Mouse (Mus musculus): Measurements from ENCODE around the gene Wdr20. TPM values are rescaled to one million over a fixed set of nuclear protein-coding genes. Genes with fewer than 3 reads are reported as not detected.
"Not testable (repeated sequence)": the region's sequence is repeated elsewhere in the genome, so short reads cannot be mapped to it uniquely, and the experiment has no call there.

Wdr20 gene
- total RNA-seq (2021): 10 to 100 TPM; 28.2 to 32.0 TPM

DNA sequence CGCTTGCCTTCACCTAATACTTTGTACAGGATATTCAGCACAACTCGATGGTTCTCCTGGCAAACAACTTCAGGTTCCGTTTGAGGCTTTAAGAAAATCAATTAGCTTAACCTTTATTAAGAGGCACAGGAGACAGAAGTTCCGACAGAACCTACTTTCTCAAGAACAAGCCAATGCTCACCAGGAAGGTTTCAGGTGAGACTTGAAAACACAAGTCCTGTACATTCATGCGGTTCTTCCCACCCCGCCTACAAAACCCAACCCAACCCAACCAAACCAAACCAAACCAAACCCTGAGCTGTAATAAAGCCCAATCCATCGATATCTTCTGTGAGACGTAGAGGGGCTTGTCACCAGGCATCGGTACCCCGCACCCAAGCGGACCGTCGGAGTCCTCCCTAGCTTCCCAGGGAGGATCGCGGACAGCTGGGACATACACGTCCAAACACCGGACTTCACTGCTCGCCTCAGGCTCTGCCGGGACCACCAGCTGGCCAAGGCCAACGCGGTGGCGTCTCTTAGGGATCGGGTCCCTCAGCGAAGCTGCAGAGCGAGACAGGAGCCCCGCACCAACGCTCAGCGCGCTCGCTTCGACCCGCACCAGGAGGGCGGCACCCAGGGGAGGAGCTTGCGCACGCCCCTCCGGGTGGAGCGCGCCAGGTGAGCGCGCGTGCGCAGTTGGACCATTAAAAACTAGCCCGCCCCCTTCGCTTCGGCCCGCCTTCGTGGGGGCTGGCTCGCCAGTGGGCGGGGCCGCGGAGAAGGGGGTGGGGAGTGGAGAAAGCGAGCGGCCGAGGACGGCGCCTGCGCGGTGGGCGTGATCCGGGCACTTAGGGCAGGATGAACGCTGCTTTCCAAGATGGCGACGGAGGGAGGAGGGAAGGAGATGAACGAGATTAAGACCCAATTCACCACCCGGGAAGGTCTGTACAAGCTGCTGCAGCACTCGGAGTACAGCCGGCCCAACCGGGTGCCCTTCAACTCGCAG, at the start of gene Wdr20:
Gene Wdr20 (plus strand): TSS at position 775 of the 988 bp plus-strand sequence.
- intact Hi-C loops (cut with DNase I): loop anchor here (2.0 kb wide), 3 partner anchors 37 to 105 kb away; no protein-coding TSS in a partner anchor
- DNase-seq: peak; percentile 99

DNA sequence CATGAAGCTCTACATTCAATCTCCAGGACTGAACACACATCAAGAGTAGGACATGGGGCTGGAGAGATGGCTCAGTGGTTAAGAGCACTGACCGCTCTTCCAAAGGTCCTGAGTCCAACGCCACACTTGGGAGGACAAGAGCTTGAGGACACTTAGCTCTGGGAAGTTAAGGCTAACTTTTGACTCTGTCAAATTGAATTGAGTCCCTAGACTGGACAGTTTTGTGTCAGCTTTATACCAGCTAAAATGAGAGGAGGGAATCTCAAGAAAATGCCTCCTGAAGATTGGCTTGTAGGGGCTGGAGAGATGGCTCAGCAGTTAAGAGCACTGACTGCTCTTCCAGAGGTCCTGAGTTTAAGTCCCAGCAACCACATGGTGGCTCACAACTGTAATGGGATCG, 48.8 kb upstream of the Wdr20 start:
- intact Hi-C loops (cut with DNase I): not testable (repeated sequence)

DNA sequence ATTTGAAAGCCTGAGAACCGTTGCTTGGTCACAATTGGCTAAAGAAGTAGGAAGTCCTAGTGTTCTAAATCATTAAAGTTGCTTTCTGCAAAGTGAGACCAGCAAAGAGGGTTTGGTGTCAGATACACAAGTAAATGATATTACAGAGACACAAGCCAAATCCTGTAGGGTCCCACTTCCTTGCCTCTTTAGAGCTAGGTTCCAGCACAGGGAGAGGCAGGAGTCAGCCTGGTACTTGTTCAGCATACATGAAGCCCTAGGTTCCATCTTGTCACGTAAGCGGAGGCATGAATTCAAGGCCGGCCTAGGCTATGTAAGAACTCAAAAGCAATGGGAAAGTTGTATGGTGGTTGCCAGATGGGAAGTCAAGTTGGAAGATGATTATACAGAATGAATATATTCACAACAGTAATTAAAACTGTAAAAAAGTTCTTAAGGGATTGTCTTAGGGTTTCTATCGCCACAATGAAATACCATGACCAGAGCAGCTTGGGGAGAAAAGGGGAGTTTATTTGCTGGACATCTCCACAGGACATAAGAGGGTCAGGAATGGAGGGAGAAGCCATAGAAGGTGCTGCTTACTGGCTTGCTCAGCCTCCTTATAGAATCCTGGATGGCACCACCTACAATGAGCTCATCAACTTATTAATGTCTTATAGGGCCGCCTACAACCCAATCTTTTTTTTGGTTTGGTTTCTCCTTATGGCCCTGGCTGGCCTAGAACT, 47.7 kb upstream of the Wdr20 start:
- no peak for DNase-seq
- intact Hi-C loops (cut with DNase I): no loop called here

More for the DNA sequence above, 48.8 kb upstream of the Wdr20 start:
- DNase-seq: not testable (repeated sequence)

DNA sequence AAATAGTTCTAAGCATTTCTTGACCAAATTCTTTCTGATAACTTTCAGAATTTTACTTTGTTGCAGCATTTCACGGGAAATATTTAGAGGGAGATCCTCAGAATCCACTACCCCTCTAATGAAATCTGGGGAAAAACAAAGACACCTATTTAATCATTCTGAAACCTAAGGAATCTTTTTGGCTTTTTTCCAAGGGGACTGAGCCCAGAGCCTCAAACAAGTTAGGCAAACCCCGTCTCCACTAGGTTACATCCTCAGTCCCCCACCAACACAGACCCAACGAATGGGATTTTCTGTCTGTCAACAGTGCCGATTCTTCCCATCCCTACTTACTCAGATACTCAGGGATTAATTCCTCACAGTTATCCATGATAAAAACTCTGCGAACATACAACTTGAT, 44.4 kb upstream of the Wdr20 start:
- DNase-seq; intact Hi-C loops (cut with DNase I): not testable (repeated sequence)

DNA sequence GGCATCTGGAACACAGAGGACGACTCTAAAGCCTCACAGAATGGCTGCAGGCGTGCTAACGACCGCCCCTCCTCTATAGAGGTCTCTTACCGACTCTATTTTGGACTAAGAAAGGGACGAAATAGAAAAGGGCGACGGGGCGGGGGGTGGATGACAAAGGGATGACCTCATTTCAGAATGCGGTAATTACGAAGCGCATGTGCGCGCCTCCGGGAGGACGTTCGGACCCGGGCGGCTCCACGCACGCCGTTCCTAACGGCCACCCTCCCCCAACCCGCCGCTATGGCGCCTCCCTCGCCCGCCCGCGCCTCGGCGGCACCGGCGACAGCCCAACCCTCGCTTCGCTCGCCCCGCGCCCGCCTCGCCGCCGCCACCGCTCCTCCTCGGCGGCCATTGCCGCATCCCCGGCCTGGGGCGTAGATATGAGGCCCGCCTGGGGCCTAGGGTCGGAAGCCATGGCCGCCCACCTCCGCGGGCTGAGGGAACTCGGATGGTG, 42.0 kb upstream of the Wdr20 start:
- intact Hi-C loops (cut with DNase I): loop anchor here (2.0 kb wide), 2 partner anchors 43 to 149 kb away; no protein-coding TSS in a partner anchor
- DNase-seq: peak in 1 of 2 experiments; percentile 52

DNA sequence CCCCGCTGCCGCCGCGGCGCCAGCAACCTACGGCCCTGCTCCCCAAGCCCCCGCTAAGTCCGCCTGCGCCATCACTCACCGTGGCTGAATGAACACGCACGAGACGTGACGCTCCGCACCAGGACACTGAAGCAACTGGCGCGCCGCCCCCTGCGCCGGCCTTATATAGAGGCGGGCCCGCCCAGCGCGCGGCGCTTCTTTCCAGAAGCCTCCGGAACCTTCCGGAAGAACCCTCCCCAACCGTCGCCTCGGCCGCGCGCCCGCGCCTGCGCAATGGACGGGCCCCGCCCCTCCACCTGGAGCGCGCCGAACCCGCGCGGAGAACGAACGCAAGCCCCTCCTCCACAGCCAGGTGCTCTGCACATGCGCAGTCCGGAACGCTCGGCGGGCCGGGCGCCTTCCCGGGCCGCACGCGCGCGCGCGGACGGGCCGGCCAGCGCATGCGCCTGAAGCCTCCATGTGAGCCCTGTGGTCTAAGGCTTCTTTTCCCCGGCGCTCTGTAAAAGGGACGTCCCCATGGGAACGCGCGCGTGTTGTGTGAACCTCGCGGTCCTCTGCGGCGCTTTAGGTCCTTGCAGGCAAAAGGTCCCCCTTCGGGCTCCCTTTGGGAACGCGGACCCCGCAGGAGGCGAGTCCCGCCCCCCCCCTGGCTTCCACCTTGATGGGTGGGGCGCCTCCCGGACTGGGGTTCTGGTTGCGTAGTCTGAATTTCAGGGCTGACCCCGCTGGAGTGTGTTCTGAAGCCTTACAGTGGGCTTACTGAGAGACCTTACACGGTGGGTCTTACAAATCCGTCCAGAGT, 41.4 kb upstream of the Wdr20 start:
- intact Hi-C loops (cut with DNase I): loop anchor here (2.0 kb wide), 2 partner anchors 42 to 148 kb away; no protein-coding TSS in a partner anchor
- DNase-seq: peak; percentile 99 to 100

DNA sequence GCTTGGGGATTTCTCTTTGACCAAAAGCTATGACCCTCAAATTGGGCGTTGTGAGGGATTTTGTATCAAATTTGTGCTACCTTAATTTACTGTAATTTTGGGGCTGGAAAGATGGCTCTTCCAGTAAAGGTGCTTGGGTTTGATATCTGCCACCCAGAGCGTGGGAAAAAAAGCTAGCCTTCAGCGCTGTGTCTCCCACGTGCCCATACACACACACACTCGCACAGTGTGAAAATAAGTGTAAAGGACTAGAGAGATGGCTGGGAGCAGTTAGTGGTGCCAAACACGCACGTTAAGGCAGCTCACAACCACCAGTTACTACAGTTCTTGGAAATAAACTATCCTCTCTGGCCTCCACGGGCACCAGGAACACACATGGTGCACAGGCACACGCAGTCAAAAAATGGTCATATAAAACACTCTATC, 40.8 kb upstream of the Wdr20 start:
- intact Hi-C loops (cut with DNase I): loop anchor here (2.0 kb wide), 2 partner anchors 42 to 148 kb away; no protein-coding TSS in a partner anchor
- DNase-seq: peak in 1 of 2 experiments; percentile 12

DNA sequence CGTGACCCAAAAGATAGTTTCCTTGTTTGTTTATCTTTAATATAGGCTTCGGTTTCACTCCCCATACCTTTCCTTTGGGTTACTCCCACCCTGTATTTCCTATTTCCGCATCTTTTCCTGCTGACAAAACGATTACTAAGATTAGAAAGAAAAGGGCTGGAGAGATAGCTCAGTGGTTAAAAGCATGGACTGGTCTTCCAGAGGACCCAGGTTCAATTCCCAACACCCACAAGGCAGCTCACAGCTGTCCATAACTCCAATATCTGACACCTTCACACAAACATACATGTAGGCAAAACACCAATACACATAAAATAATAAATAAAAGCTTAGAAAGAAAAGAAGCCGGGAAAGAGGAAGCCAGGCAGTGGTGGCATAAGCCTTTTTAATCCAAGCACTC, 40.3 kb upstream of the Wdr20 start:
- DNase-seq: no peak
- intact Hi-C loops (cut with DNase I): loop anchor here (2.0 kb wide), 2 partner anchors 41 to 147 kb away; no protein-coding TSS in a partner anchor

DNA sequence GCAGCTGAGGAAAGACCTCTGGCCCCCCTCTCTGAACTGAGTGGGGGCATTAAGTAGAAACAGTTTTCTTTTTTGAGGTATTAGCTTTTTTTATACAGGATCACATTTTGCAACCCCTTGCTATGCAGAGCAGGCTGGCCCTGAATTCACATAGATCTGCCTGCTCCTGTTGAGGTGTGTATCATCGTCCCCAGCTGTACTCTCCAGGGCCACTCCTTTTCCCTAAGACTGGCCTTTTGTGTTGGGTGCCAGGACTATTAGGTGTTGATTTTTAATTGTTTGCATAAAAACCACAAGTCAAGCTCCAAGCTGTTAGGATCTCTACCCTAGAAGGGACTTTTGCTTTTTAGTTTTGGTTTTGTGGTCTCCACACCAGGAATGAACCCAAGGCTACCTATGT, 39.7 kb upstream of the Wdr20 start:
- DNase-seq: no peak
- intact Hi-C loops (cut with DNase I): no loop called here

DNA sequence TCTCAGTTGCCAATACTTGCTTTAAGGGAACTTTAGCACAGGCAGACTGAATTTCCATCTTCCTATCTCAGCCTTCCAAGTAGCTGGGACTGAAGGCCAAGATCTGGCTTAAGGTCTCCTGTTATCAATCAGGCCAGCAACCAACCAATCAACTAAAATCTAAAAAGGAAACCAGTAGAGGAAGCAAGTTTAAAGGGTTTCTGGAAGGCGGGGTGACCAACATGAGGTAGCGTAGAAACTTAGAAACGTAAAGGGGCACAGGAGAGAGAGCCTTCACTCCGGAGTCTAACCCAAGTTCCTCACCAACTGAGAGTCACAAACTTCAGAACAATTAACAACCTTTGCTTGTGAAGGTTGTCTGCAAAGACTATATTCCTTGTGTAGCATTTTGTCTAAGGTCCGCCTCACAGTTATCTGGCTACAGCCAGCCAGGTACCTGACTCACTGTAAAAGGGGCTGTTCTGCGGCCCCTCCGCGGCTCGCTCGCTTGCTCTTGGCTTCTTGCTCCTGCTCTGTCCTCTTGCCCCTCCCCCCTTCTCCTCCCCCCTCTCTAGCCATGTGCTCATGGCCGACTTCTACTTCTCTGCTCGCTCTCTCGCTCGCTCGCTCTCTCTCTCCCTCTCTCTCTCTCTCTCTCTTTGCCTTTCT, 39.1 kb upstream of the Wdr20 start:
- DNase-seq: no peak
- intact Hi-C loops (cut with DNase I): no loop called here

DNA sequence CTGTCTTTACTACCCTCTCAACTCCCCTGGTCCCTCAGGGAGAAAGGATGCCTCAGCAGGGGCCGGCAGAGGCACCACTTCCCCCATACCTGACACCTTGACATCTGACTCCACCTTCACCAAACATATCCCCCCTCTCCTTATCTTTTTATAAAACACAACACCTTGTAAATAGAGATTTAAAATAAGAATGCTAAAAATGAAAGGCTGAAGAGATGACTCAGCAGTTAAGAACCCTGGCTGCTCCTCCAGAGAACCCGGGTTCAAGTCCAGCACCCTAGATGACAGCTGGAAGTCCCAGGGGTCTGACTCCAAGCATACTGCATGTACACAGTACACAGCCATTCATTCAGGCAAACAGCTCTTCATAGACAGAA, 38.6 kb upstream of the Wdr20 start:
- intact Hi-C loops (cut with DNase I): no loop called here

DNA sequence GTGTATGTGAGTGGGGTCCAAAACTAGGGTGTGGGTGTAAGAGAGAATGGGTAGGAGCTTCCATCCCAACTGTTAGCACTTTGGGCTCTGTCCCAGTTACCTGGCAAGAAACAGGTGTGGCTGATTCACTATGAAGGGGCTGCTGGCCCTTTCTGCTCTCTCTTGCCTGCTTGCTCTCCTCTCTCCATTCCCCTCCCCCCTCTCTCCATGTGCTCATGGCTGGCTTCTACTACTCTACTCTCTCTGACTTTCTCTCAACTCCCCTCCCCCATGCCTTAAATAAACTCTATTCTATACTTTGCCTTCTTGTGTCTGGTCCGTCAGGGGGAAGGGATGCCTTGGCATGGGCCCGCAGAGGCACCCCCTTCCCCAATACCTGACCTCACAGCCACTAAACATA, 37.0 kb upstream of the Wdr20 start:
- intact Hi-C loops (cut with DNase I): loop anchor here (5.0 kb wide), 1 partner anchor 248 kb away; no protein-coding TSS in a partner anchor
- DNase-seq: no peak

More for the DNA sequence above, 38.6 kb upstream of the Wdr20 start:
- DNase-seq: no peak

DNA sequence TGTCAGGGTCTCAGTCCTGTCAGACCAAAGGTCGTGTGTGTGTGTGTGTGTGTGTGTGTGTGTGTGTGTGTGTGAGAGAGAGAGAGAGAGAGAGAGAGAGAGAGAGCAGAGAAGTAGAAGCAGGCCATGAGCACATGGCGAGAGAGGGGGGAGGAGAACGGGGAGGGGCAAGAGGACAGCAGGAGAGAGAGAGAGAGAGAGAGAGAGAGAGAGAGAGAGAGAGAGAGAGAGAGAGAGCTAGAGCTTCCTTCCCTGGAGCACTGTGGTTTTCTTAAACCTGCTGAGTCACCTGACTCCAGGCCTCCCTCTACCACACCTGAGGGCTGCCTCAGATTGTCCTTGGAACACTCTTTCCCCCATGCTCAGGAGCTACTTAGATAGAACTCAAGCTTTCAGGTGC, 36.4 kb upstream of the Wdr20 start:
- intact Hi-C loops (cut with DNase I): loop anchor here (5.0 kb wide), 1 partner anchor 249 kb away; no protein-coding TSS in a partner anchor
- DNase-seq: not testable (repeated sequence)

DNA sequence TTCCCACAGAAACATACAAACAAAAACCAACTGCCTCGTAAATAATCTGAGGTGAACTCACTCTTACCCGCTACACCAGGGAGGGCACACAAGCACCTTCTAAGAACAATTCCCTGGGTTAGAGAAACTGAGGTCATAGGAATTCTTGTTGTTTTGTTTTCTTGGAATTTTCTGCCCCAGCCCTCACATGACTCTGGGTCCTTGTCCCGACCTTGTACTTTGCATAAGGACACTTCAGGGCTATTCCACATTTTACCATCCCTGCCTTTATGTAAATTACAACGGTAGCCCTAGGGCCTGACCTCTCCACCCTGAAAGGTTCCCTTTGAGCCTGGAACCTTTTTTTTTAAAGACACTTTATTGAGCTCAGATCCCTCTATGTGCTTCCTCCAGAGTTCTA, 35.2 kb upstream of the Wdr20 start, which contains the start of gene Hsp90aa1:
Gene Hsp90aa1 (minus strand): TSS at position 173 of the 400 bp plus-strand sequence.
- no peak for DNase-seq
- intact Hi-C loops (cut with DNase I): loop anchor here (2.0 to 5.0 kb wide), 2 partner anchors 104 to 250 kb away; no protein-coding TSS in a partner anchor

DNA sequence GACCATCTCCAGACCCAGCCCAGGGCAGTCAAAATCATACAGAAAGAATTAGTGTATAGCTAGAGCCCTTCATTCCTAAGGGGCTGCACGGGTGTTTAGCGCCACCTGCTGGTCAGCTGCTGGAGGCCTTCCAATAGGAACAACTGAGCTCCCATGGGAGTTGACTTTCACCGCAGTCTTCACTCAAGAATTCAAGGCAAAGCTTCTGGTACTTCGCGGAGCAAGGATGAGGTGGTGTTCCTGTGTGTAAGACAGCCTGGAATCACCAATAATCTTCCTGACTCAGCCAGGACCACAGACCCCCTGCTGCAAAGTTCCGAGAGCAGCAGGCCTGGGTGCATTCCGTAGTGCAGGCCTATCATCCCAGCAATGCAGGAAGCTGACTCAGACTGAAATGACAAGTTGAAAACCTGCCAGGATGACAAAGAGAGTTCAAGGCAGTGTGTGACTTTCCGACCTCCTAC, 34.7 kb upstream of the Wdr20 start:
- peak; percentile 90 to 91 for DNase-seq
- intact Hi-C loops (cut with DNase I): loop anchor here (2.0 to 5.0 kb wide), 2 partner anchors 104 to 251 kb away; no protein-coding TSS in a partner anchor

DNA sequence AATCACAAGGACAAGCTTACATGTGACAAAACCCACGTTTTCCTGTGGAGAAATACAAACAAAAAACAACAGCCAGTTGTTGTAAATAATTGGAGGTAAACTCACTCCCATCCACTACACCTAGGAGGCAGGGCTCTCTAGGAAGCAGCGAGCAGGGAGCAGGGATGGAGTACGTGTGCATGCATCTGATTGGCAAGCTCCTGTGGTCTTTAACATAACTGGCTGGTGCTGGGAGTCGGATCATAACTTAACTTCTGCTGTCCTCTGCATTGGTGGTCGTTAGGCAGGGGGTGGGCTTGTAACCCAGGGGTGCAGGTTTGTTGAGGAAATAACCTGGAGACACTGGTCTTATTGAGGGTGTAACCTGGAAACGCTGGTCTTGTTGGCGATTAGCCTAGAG, 34.1 kb upstream of the Wdr20 start:
- intact Hi-C loops (cut with DNase I): loop anchor here (2.0 to 5.0 kb wide), 3 partner anchors 105 to 285 kb away; no protein-coding TSS in a partner anchor
- DNase-seq: no peak

DNA sequence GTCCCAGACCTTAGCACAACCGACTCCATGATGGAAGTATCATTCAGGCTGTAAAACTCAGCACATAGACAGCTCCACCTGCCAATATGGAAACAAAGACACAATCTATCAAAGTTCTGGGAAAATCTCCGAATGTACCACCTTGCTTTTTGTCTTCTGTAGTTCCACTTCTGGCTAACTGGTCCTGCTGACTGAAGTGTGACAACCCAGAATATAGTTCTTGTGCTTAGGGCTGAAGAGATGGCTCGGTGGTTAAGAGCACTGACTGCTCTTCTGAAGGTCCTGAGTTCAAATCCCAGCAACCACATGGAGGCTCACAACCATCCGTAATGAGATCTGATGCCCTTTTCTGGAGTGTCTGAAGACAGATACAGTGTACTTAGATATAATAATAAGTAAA, 32.3 kb upstream of the Wdr20 start:
- intact Hi-C loops (cut with DNase I): loop anchor here (2.0 kb wide), 1 partner anchor 287 kb away; no protein-coding TSS in a partner anchor

DNA sequence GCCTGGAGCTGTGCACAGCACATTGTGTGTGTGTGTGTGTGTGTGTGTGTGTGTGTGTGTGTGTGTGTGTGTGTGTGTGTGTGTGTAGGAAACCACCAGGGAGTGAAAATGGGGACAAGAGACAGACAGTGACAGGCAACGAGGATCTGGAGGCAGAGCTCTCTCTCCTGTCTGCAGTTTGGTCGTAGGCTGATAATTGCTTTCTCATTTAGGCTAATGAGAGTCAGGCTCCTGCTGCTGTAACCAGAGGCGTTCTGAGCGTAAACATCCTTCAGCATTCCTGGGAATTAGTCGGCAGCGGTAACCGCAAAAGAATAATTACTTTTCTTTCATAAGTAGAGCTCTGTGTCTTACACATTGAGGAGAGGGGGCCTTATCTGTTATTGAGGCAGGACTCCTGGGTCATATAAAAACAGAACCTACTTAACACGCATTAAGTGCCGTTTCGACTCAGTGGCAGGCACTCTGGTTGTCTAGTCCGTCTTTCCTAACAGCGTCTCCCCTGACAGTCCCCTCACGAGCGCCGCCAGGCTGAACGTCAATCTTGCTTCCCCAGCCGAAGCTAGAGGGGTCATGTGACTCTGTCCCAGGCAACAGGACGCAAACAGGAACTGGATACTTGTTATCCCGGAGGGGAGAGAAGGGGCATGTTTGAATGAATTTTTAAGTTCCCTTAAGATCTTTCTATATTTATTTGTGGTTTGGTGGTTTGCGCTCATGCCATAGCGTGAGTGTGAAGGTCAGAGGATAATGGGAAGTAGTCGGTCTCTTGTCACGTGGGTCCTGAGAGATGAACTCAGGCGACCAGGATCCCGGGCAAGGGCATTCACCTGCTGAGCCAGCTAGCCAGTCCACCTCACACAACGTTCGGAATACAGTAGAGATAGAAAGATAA, 31.2 kb upstream of the Wdr20 start:
- intact Hi-C loops (cut with DNase I): no loop called here
- DNase-seq: peak; percentile 67 to 68

More for the DNA sequence above, 32.3 kb upstream of the Wdr20 start:
- not testable (repeated sequence) for DNase-seq
